Mouse (Mus musculus): ENCODE measurements around the gene Rprd2.
"Not testable (repeated sequence)": the region's sequence is repeated elsewhere in the genome, so short reads cannot be mapped to it uniquely, and the experiment has no call there.

Gene Rprd2

GRCm38 (mm10) chr3:95816681-95817080, 2.0 kb downstream of the Rprd2 start:
- peak; percentile 26 for DNase-seq (ENCODE audit: low read depth)

- DNase-seq (ENCODE audit: low read depth): no peak
These were observed 10.3 kb downstream of the Rprd2 start for GRCm38 (mm10) chr3:95808384-95808783.

- not testable (repeated sequence) for DNase-seq (ENCODE audit: low read depth)
These were observed 11.0 kb downstream of the Rprd2 start for GRCm38 (mm10) chr3:95807630-95808029.

- no peak for DNase-seq (ENCODE audit: low read depth)
These were observed 12.0 kb downstream of the Rprd2 start for GRCm38 (mm10) chr3:95806677-95807076.

GRCm38 (mm10) chr3:95803851-95804250, 14.8 kb downstream of the Rprd2 start:
- DNase-seq (ENCODE audit: low read depth): no peak

GRCm38 (mm10) chr3:95798756-95799155, 19.9 kb downstream of the Rprd2 start:
- no peak for DNase-seq (ENCODE audit: low read depth)

GRCm38 (mm10) chr3:95794299-95794698, 24.4 kb downstream of the Rprd2 start:
- DNase-seq (ENCODE audit: low read depth): peak; percentile 57

- DNase-seq (ENCODE audit: low read depth): no peak
These were observed 25.0 kb downstream of the Rprd2 start for GRCm38 (mm10) chr3:95793662-95794061.

- DNase-seq (ENCODE audit: low read depth): no peak
These were observed 33.2 kb downstream of the Rprd2 start for GRCm38 (mm10) chr3:95785501-95785900.

GRCm38 (mm10) chr3:95771985-95772384, 46.7 kb downstream of the Rprd2 start:
- DNase-seq (ENCODE audit: low read depth): peak; percentile 66

- no peak for DNase-seq (ENCODE audit: low read depth)
These were observed 53.1 kb downstream of the Rprd2 start for GRCm38 (mm10) chr3:95765534-95765933.

- no peak for DNase-seq (ENCODE audit: low read depth)
These were observed 54.9 kb downstream of the Rprd2 start for GRCm38 (mm10) chr3:95763811-95764210.

GRCm38 (mm10) chr3:95762961-95763360, 55.7 kb downstream of the Rprd2 start:
- DNase-seq (ENCODE audit: low read depth): no peak

GRCm38 (mm10) chr3:95761771-95762170, 56.9 kb downstream of the Rprd2 start:
- DNase-seq (ENCODE audit: low read depth): no peak

GRCm38 (mm10) chr3:95760656-95761055, 58.0 kb downstream of the Rprd2 start:
- no peak for DNase-seq (ENCODE audit: low read depth)

GRCm38 (mm10) chr3:95760106-95760505, 58.6 kb downstream of the Rprd2 start, which contains the start of gene Tars2:
TSS of gene Tars2 (minus strand) at chr3:95760206.
- DNase-seq (ENCODE audit: low read depth): no peak

GRCm38 (mm10) chr3:95758467-95759218, 60.0 kb downstream of the Rprd2 start:
- DNase-seq (ENCODE audit: low read depth): peak; percentile 84

GRCm38 (mm10) chr3:95756808-95757207, 61.9 kb downstream of the Rprd2 start:
- DNase-seq (ENCODE audit: low read depth): no peak

- DNase-seq (ENCODE audit: low read depth): peak; percentile 90
These were observed 64.1 kb downstream of the Rprd2 start for GRCm38 (mm10) chr3:95754345-95755206.

GRCm38 (mm10) chr3:95752935-95753334, 65.7 kb downstream of the Rprd2 start:
- DNase-seq (ENCODE audit: low read depth): no peak

- peak; percentile 63 for DNase-seq (ENCODE audit: low read depth)
These were observed 78.3 kb downstream of the Rprd2 start for GRCm38 (mm10) chr3:95740406-95740805.

- peak; percentile 70 for DNase-seq (ENCODE audit: low read depth)
These were observed 79.1 kb downstream of the Rprd2 start, which contains the start of gene Ecm1 for GRCm38 (mm10) chr3:95739353-95740104. TSS of gene Ecm1 (minus strand) at chr3:95739569.

All from naive thymus-derived CD4-positive, alpha-beta T cell, adult 2 months (primary cell).